Mouse (Mus musculus): Measurements from ENCODE around the gene Col4a2.

Col4a2 gene

DNA sequence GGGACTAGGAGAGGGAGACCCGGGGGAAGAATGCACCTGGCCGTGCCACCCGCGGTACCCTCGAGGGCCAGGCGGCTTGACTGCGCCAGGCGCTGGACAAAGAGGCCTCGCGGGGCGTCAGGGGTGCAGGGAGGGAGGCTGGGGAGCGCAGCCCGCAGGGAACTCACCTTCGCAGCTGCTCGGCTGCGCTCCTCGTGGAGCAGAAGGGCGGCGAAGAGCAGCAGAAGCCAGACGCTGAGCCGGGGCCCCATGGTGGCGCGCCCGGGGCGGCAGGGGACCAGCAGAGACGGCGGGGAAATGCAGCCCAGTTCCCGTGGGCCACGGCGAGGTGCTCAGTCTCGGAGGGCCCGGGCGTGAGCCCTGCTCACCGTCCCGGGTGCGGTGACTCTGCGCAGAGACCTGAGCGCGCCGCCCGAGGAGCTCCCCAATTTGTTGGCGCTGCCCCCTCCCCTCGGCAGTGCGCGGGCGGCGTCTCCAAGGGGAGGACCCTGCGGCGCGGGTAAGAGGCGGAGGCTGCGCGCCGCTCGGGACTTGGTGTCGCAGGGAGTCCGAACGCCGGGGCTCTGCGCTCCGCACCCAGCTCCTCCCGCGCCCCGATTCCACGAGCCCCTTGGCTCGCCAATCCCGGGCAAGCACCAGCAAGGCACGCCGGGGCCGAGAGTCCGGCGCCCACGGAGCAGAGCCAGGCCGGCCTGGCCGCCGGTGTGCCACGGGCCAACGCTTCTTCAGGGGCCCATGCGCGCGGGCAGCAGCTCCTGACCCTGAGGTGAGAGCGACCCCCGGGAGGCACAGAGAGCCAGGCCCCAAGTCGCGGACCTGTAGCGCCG is at the start of gene Col4a2, which contains the start of gene Col4a1:
Gene Col4a2 (plus strand): TSS at position 457 of the 827 bp plus-strand sequence.
Gene Col4a1 (minus strand): TSS at position 478 of the 827 bp plus-strand sequence.
- CTCF ChIA-PET = no interaction called here

GRCm38 (mm10) chr8:11263848-11264247 is 48.8 kb upstream of the Col4a2 start:
- CTCF ChIA-PET = no interaction called here

DNA sequence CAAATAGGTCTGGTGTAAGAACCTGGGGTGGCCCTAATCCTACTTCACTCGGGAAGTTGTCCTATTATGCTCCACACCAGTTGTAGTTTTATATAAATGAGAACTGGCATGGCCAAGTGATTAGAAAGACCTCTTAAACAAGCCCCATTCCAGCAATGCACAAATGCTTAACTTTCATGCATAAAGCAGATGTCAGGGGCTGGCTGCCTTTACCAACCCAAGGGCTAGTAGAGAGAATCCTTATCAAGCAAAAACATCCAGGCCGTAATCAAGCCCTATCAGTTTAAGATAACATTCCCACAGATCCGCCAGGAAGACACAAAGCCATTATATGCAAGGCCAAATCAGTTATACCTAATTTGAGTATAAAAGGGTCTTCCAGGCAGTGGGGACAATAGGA is 46.6 kb upstream of the Col4a2 start:
- CTCF ChIA-PET = no interaction called here

- CTCF ChIA-PET = no interaction called here
Measured at GRCm38 (mm10) chr8:11266471-11266870, 46.1 kb upstream of the Col4a2 start.

- CTCF ChIA-PET = no interaction called here
Measured at GRCm38 (mm10) chr8:11268753-11269152, 43.9 kb upstream of the Col4a2 start.

GRCm38 (mm10) chr8:11270826-11271225 is 41.8 kb upstream of the Col4a2 start:
- CTCF ChIA-PET = no interaction called here

DNA sequence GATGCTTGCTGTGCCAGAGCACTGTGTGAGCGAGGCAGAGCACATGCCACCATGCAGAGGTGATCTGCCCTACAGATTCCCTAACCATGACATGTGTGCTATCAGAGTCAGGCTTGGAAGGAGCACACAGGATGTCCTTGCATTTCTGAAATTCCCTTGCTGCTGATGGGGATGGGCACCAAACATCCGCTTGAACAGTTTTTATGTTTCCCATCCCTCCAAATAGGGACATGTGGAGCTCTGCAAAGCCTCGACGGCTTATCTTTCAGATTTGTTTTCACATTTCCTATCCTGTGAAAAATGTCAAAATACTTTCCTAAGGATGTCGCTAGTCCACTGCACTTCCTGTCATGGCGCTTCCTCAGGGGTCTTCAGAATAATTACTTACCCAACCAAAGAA is 40.4 kb upstream of the Col4a2 start:
- CTCF ChIA-PET = no interaction called here

DNA sequence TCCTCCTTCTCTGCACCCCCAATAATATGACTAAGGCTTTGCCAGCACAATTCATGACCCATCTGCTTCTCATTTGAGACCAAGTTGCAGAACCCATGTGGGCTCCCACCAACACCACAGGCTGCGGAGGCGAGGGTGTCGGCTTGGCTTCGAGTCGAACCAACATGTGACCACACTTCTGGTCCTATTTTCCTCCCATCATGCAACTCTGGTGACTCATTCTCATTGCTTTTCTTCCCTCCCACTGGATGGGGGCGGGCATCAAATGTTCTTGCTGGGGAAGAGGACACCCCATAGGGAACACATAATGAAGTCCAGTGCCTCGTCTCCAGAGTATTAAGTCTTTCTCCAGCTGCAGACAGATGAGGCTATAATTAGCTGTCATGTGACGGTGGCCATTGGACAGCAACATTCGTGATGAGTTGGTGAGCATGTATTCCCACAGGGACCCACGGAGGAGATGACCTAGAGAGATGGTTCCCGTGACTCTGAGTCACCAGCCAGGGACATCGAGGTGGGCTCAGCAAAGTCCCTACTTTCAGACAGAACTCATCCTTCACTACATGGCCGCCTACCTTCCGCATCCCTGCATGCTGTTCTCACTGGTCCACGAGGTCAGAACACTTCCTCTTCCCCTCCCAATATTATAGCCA is 39.0 kb upstream of the Col4a2 start:
- CTCF ChIA-PET = no interaction called here

GRCm38 (mm10) chr8:11274415-11274814 is 38.2 kb upstream of the Col4a2 start:
- CTCF ChIA-PET = no interaction called here

DNA sequence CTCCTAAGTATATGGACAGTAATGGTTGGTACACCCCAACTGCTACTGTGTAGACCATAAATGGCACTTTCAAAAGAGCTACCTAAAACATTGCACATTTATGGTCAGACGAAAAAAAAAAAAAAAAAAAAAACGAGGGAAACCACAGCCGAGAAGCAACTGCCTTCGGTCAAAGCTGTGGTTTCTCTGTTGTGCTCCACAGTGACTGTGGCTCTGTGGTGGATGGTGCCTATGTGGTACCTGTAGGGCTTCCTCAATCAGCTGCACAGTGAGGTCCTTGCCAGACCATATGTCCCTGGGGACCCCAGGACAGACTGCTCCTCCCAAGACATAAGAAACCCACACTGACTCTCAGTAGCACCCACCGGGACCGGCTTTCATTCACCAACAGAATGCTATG is 36.3 kb upstream of the Col4a2 start:
- CTCF ChIA-PET = interaction anchor here (0.6 kb wide), 1 partner anchor 1683 kb away, joined by 5 read pairs; no protein-coding TSS in a partner anchor

DNA sequence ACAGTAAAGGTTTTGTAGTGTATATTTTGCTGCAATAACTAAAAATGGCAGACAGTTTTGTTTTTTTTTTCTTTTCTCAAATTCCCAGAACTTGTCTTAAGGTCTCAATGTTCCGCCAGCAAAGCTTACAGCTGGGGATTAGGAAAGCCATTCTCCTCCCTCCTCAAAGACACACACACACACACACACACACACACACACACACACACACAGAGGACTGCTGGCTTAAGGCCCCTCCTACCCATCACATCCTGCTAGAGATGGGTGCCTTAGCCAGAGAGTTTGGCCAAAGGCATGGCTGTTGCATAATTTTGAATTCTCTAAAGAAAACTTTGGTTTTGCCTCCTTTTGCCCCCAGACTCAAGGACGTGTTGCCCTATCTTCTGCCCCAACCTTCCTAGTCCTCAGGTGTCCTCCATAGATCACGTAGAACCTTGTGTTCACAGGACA is 35.0 kb upstream of the Col4a2 start:
- CTCF ChIA-PET = no interaction called here

DNA sequence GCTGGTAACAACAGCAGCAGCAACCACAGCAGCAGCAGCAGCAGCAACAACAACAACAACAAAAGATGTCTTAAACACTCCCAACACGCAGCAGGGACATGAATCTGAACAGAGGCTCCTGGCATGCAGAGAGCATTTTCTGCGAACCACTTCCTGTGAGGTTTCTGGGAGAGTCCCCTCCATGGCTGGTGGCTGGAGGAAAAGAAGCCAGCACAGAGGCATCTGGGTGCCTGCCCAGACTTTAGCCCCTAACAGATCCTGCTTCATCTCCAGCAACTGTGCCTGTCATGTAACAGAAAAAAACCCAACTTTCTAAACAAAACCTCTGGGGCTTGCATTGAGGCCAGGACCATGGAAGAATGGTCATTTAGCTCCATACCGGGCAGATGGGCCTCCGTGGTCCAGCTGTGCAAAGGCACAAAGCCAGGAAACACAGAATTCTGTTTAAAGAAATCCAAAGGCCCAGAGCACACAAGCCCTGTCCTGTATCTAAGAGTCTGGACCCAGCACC is 34.4 kb upstream of the Col4a2 start:
- CTCF ChIA-PET = interaction anchor here (0.6 kb wide), 1 partner anchor 37 kb away, joined by 3 read pairs; no protein-coding TSS in a partner anchor

DNA sequence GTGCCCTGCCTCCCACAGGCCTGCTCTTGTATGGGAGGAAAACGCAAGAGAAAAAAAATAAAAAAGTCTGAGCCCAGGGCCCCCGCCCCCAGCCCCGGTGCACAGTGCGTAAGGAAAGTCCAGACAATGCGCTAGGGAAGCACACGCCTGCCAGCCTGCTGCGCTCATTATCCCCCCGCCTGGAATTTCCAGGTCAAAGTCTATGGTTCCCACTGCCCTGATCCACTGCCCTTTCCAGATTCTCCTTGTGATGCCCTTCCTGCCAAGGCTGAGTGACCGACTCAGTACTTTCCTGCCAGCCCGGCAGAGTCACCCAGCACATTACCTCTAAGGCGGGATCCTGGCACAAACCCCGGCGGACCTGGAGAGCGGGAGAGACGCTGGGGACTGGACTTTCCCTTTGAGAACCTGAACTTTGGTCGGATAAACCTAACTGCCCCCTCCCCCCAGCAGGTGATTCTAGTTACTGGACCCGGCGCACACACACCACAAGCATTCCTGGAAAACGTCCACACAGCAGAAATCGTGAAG is 33.2 kb upstream of the Col4a2 start:
- CTCF ChIA-PET = no interaction called here

- CTCF ChIA-PET = interaction anchor here (0.6 kb wide), 1 partner anchor 1237 kb away, joined by 7 read pairs; no protein-coding TSS in a partner anchor
Measured at GRCm38 (mm10) chr8:11280721-11281268, 31.8 kb upstream of the Col4a2 start.

- CTCF ChIA-PET = interaction anchor here (0.6 kb wide), 1 partner anchor 147 kb away, joined by 3 read pairs; no protein-coding TSS in a partner anchor
Measured at GRCm38 (mm10) chr8:11282139-11282538, 30.5 kb upstream of the Col4a2 start.

GRCm38 (mm10) chr8:11282696-11283095 is 29.9 kb upstream of the Col4a2 start:
- CTCF ChIA-PET = no interaction called here

- CTCF ChIA-PET = no interaction called here
Measured at GRCm38 (mm10) chr8:11283217-11283616, 29.4 kb upstream of the Col4a2 start.

GRCm38 (mm10) chr8:11285437-11285836 is 27.2 kb upstream of the Col4a2 start:
- CTCF ChIA-PET = no interaction called here

- CTCF ChIA-PET = no interaction called here
Measured at GRCm38 (mm10) chr8:11287139-11287538, 25.5 kb upstream of the Col4a2 start.

GRCm38 (mm10) chr8:11288286-11288685 is 24.3 kb upstream of the Col4a2 start:
- CTCF ChIA-PET = no interaction called here

GRCm38 (mm10) chr8:11290533-11290932 is 22.1 kb upstream of the Col4a2 start:
- CTCF ChIA-PET = no interaction called here

DNA sequence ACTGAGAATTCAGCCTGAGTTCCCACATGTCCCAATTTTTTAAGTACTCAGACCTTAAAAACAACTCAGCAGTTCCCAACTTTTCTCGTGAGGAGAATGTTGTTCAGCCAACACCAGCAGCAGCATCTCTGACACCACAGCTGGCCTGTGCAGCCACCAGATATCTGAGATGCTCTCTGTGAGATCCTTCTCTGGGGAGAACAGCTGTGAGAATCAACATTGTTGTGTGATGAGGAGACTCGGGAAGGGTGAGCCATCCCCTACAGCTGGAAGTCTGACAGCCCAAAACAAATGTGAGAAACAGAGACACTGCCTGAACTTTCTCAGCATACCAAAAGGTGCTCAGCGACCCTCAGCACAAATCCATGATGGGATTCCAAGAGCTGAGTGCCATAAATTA is 20.0 kb upstream of the Col4a2 start:
- CTCF ChIA-PET = no interaction called here

All from spleen, embryonic (tissue).